Mouse (Mus musculus) yolk sac, embryonic 10.5 days (tissue): ENCODE measurements at regions not wholly inside any gene's neighbourhood (a gene's known extent, or its start where the extent isn't known, plus 50 kb on each side); places are given as distances from the start of the nearest gene placed in this dataset.
A peak's percentile ranks its signal among the peaks of the same experiment; 100 is the strongest.
"Not testable (repeated sequence)": the region's sequence is repeated elsewhere in the genome, so short reads cannot be mapped to it uniquely, and the experiment has no call there.

Source experiments
- DNase-seq: peaks from one replicate; pipeline ENCODE4 v3.0.0-alpha.2; 2017; ENCODE audit warnings: low spot score

GRCm38 (mm10) chr14:53132390-53132789, 636.8 kb upstream of the Olfr1507 start:
- DNase-seq = peak; percentile 4

DNA sequence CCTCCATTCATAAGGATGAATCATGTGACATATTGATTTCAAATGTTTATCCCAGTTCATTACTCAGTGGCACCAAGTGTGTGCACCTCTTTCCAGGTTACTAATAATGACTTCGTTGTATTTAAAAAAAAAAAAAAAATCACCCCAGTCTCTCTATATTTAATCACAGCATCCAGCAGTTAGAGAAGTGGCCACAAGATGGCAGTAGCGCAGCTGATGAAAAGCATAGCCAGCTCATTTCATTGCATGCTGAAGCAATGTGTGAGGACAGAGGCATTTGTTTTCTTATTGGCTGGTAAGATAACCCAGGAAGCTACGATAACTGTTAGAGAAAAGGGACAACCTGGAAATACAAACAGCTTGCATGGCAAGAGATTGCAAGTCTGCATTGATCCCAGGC, 626.2 kb upstream of the Olfr1507 start:
- not testable (repeated sequence) for DNase-seq

- not testable (repeated sequence) for DNase-seq
Observed at GRCm38 (mm10) chr14:53109732-53110131, 614.2 kb upstream of the Olfr1507 start.

- not testable (repeated sequence) for DNase-seq
Observed at GRCm38 (mm10) chr14:53101362-53101761, 605.8 kb upstream of the Olfr1507 start.

DNA sequence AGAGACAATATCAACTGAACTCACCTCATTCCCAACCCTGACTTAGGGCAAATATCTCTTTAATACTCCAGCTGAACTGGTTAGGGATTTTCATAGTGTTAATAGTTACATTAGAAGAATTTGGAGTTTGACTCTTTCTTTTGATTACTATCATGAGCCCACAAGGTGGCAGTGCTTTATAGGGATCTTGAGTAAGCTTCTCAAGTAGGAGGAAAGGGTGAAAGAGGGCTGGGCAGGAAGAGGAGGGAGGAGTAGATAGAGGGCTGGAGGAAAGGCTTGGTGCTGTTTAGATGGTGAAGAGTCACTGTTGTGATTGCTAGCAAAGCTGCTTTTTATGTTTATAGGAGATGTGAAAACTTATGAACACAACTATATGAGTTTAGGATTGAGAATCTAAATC, 595.4 kb upstream of the Olfr1507 start:
- DNase-seq = not testable (repeated sequence)

DNA sequence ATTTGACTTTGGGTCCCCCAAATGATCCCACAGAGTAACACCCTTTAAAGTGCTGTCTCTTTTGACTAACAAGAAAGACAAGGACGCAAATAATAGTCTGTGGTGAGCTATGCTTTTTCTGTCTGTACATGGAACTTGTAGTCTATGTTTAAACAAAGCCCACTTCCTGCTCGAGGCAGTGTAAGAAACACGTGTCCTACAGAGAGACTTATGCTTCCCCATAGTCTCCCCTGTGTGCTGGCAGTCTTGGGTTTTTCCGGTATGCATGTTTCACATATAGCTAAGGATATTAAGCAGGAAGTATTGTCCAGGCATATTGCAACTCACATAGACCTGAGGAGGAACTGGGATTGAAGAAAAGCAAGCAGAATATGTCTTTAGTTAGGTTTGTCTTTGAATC, 586.3 kb upstream of the Olfr1507 start:
- not testable (repeated sequence) for DNase-seq

GRCm38 (mm10) chr14:53081024-53081711, 585.6 kb upstream of the Olfr1507 start:
- DNase-seq = not testable (repeated sequence)

DNA sequence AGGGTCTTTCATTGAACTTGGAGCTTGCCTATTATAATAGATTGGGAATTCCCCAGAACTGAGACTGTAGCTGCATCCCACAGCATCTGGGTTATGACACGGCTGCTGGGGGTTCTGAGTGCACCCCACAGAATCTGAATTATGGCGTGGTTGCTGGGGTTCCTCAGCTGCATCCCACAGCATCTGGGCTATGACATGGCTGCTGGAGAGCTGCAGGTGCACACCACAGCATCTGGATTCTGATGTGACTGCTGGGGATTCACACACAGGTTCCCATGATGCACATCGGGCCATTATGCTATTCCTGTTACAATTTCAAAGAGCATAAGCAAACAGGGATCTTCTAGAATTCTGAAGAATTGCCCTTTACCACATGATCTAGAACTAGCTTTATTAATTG, 585.0 kb upstream of the Olfr1507 start:
- DNase-seq = not testable (repeated sequence)

DNA sequence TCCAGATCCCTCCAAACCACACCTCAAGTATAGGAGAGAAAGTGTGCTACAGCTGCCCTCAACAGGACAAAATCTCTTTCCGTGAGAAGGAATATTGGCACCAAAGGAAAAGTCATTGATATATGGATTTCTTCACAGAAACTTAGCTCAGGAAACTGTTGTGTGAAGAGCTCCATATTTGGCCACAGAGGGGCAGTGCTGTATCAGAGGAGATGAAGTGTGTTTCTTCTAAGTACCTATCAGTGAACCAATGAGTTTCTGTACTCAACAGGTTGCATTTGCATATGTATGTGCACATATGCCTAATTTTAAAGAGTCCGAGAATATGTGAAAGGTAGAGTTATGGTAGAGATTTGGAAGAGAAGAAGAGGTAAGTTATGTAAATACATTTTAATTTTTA, 580.4 kb upstream of the Olfr1507 start:
- not testable (repeated sequence) for DNase-seq

DNA sequence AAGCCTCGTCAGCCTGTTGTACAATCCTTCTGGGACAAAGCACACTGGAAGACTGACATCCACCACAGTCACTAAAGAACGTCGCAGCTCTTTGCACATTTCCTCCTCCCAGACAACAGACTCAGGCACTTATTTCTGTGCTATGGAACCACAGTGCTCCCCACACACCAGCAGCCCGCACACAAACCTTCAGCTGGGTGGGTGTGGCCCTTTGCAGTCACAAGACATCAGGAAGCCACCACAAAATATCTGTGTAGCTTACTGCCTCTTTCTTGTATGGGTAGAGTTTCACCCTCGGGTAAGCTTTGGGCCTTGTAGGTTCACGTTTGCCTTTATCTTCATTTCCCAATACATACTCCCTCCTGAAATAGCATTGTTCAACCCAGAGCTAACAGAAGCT, 577.6 kb upstream of the Olfr1507 start:
- not testable (repeated sequence) for DNase-seq

DNA sequence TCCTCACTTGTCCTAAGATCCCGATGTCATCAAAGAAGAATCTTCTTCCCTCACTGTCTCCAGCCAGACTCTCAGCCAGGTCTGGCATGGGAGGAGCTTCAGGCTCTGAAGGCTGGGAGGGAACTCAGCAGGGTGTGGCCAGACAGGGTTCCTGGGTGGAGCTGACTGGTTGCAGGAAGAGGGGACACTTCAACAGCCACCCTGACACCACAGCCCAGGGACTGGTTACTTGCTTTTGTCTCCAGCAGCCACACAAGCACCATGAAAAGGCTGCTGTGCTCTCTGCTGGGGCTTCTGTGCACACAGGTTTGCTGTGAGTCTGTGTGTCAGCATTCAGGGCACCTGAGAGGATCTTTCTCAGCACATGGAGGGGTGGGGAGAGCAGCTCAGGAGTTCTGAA, 577.0 kb upstream of the Olfr1507 start:
- DNase-seq = not testable (repeated sequence)

DNA sequence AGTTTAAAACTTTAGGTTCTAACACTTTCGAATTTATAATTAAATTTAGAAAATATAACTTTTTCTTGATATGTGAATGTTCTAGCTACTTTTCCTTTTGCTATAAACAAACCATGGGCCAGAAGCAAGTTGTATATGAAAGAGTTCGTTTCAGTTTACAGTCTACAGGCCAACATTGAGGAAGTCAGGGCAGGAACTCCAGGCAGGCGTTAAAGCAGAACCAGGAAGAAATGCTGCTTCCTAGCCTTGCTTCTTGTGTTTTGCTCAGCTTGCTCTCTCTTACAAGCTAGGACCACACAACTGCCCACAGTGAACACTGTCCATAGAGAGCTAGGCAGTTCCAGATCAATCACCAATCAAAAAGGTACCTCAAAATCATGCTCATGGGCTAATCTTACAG, 558.9 kb upstream of the Olfr1507 start:
- not testable (repeated sequence) for DNase-seq

DNA sequence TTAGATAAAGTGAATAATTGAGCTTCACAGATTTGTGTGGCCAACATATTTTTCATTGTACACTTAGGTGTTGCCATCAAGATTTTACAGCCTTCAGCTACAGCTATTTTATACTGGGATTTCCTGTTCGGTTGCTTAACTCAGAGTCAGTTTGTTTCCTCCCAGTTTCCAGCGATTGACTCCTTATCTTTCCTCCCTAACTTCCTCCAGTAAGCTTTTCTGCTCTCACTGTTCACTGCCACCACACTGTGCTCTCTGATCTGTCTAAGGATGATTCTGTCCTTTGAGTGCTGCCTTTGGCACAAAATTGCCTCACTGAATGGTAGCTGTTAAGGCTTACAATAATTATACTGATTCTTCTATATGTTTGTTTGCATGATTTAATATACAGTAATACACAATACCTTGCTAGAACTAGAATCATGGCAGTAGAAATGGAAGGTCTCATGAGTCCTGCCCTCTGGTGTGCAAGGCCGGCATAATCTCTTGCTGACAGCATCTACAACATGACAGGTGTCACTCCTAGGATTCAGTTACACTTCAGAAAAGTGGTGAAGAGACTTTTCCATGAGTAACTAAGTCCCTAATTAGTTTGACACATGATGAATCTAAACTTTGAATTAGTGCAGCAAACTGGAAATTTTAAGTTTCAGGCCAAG, 558.0 kb upstream of the Olfr1507 start:
- DNase-seq = not testable (repeated sequence)

DNA sequence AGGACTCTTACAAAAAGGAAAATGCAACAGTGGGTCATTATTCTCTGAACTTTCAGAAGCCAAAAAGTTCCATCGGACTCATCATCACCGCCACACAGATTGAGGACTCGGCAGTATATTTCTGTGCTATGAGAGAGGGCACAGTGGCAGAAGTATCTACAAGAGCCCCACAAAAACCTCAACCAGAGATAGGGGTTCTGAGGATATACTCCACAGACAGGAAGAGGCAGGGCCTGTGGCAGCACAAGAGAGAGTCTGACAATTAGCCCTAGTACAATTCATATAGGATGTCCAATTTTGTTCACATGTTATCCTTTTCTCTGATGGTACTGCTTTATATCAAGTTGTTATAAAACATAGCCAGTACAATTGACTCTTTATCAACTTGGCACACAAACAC, 552.1 kb upstream of the Olfr1507 start:
- not testable (repeated sequence) for DNase-seq

- DNase-seq = not testable (repeated sequence)
Observed at GRCm38 (mm10) chr14:53046975-53047374, 551.4 kb upstream of the Olfr1507 start.

DNA sequence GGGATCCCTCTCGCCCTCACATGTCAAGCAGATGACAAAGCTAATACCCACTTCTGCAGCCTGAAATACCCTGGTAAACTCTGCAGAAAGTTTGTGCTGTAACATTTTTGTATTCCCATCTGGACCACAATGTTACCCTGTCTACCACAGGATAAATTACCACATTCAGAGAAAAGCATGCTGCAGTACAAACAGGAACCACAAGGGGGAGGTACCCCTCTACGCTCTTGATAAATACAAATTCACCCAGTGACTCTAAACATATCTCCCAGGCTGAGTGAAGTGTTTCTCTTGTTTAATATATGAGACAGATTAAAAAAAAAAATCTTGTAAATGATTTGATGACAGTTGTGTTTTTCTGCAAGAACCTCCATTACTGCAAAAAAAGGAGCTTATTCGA, 549.8 kb upstream of the Olfr1507 start:
- not testable (repeated sequence) for DNase-seq

DNA sequence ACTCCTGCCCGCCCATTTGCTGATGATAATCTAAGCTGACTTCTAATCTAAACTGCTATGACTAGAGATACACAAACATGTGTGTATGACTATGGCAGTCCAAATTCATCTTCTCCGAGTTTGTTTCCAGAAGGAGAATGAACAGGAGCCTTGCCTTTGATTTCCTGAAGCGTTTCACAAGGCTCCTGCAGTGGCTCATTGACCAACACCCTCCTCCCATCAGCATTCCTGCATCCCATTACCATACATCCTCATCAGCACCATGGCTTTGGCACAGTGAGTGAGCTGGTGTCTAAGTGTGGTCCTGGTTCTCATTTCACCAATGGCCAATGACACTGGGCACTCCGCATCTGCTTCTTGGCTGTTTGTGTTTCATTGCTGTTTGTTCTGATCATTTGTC, 548.6 kb upstream of the Olfr1507 start:
- DNase-seq = not testable (repeated sequence)

DNA sequence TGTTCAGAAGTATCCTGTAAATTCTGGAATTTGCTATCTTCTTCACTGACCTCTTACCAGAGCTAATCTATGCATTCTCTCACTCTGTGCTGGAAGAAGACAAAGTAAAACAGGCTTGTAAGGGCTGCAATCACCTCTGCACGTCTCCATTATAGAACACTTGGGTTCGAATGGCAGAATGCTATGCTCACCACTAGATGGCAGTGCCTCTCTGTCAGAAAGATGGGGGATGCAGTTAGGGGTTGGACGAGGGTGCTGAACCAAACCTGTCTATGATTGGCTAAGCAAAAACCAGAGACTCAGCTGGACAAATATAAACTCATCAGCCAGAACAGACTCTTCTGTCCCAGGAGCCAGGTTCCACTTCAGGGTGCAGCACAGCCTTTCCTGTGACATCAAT, 546.5 kb upstream of the Olfr1507 start:
- DNase-seq = not testable (repeated sequence)

DNA sequence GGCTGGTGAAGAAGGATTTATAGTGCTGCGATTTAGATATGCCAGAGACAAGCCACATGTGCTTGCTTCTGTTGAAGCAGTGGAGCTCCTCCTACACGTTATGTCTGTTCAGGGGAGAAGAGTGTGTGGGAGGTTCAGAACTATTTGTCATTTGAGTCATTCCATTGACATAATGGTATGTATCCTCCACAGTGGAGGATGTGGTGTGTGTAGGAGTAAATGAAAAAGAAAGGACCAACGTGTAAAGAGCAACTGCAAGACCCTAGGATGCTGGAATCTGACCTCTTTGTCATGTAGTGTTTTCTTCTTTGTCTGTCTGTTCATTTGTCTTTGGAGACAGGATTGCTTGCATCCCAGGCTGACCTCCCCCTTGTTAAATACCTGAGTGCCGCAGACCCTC, 543.9 kb upstream of the Olfr1507 start:
- DNase-seq = not testable (repeated sequence)

DNA sequence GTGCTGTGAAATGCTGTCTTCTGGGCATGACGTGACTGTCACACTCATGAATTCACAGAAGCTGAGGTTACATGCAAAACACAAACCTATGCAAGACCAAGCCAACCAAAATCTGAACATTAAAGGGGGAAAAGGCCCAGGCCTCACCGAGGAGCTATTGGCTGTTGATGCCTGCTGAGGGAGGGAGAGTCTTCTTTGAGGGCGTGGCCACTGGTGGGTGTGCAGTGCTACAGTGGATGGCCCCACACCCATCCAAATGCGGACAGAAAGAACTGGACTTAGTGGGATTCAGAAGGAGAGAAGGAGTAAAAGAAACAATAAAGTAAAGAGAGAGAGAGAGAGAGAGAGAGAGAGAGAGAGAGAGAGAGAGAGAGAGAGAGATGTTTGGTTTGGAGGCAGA, 539.4 kb upstream of the Olfr1507 start:
- DNase-seq = not testable (repeated sequence)

GRCm38 (mm10) chr14:53033221-53033620, 537.7 kb upstream of the Olfr1507 start:
- not testable (repeated sequence) for DNase-seq

DNA sequence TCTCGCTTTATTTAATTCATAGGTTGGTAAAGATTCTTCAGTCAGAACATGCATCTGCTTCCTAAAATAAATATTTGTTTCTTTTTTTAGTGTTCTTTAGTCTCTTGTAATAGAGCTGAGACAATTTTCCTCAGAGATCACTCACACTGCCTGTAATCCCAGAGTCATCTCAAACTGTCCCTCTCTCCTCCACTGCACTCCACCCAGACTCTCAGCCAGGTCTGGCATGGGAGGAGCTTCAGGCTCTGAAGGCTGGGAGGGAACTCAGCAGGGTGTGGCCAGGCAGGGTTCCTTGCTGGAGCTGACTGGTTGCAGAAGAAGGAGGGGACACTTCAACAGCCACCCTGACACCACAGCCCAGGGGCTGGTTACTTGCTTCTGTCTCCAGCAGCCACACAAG, 536.9 kb upstream of the Olfr1507 start:
- DNase-seq = not testable (repeated sequence)

DNA sequence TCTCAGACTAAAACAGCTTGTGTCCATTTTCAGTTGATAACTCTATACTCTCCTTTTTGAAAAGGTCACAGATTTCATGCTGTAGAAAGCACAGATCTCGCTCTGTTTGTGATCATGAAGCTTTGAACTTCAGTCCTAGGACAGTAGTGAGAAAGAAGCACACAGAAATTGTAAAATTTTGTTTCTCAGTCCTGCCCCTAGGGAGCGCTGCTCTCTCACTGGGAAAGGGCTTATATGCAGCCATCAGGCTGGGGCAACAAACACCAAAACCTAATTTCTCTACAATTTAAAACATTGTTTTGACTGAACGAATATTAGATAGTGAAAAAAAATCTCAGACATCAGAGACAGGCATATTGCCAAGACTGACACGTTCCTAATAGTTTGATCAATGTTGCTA, 534.7 kb upstream of the Olfr1507 start:
- DNase-seq = not testable (repeated sequence)

DNA sequence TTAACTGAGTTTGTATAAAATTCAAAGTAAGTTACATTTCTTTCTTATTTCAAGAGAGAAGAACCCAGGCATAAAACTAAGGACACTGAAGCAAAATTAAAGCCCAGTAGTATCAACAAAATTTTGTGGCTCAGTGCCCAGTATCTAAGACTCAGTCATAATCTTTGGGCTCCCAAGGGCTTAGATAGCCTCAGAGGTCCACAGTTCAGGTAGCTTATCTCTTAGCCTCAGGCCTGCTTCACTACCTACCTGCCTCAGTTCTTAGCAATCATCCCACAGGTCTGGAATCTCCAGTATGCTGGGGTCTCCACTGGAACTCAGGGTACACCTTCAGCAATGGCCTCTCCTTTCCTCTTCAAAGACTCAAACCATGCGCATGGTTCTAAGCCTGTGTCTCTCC, 531.4 kb upstream of the Olfr1507 start:
- not testable (repeated sequence) for DNase-seq
